In genomic region chr17:24886134-24886931, GRCm38 (mm10) we compare ENCODE assay signal across 8 mouse cellular contexts. TPM values are rescaled to one million over a fixed set of nuclear protein-coding genes. Genes with fewer than 3 reads are reported as not detected.
DNase-seq lines count a peak whose midpoint lies in the region; ATAC-seq and TF ChIP-seq lines count a peak whose summit lies in the region.

TSS of gene Nubp2 (minus strand) at chr17:24886349.
TSS of gene Spsb3 (plus strand) at chr17:24886643.

- no peaks in the 10 kb centered on the region for H3K27me3 ChIP-seq in ES-Bruce4 (ENCODE audit: control insufficient read depth, insufficient read depth, low read length, poor library complexity, severe bottlenecking)
- no peaks in the 10 kb centered on the region for H3K27me3 ChIP-seq in forebrain, embryonic 13.5 days
- H3K27me3 ChIP-seq in liver, postnatal 0 days (ENCODE audit: insufficient read depth, low read length): no peaks in the 10 kb centered on the region
- H3K27me3 ChIP-seq in neural tube, embryonic 14.5 days (ENCODE audit: control insufficient read depth, insufficient read depth, low read length): no peaks in the 10 kb centered on the region

- no peak for TF ChIP-seq CTCF in ES-Bruce4 (IDR thresholded peaks at IDR 0.05; ENCODE audit: low read depth, low read length)
- TF ChIP-seq CTCF in liver, postnatal 0 days (IDR thresholded peaks at IDR 0.05; ENCODE audit: low read depth): peak; percentile 49

- H3K27ac ChIP-seq in ES-Bruce4 (ENCODE audit: insufficient read depth, low read length): no peak within 1 kb of the TSS
- peak within 1 kb of the TSS; percentile 44 for H3K27ac ChIP-seq in forebrain, embryonic 13.5 days
- peak within 1 kb of the TSS; percentile 97 for H3K27ac ChIP-seq in liver, postnatal 0 days (ENCODE audit: low read depth)
- peak within 1 kb of the TSS; percentile 62 for H3K27ac ChIP-seq in neural tube, embryonic 14.5 days (ENCODE audit: low read depth, low read length)

- H3K4me2 ChIP-seq in forebrain, embryonic 13.5 days: peak within 1 kb of the TSS; percentile 91
- peak within 1 kb of the TSS; percentile 95 for H3K4me2 ChIP-seq in liver, postnatal 0 days (ENCODE audit: low read depth, low read length)
- H3K4me2 ChIP-seq in neural tube, embryonic 14.5 days (ENCODE audit: low read depth, low read length): peak within 1 kb of the TSS; percentile 94

- H3K4me1 ChIP-seq in ES-Bruce4 (ENCODE audit: control insufficient read depth, insufficient read depth, low read length): no peaks in the 10 kb centered on the region
- H3K4me1 ChIP-seq in forebrain, embryonic 13.5 days: peaks cover 28% of the 10 kb centered on the region
- H3K4me1 ChIP-seq in liver, postnatal 0 days (ENCODE audit: insufficient read depth): peaks cover 23% of the 10 kb centered on the region
- peaks cover 16% of the 10 kb centered on the region for H3K4me1 ChIP-seq in neural tube, embryonic 14.5 days (ENCODE audit: control insufficient read depth, insufficient read depth, low read length)

- ATAC-seq in cerebellum, adult (ENCODE audit: insufficient number of reproducible peaks, low FRiP score, low TSS enrichment): peak; percentile 87
- peak; percentile 97 for ATAC-seq in forebrain, embryonic 13.5 days
- ATAC-seq in liver, postnatal 0 days: peak; percentile 96
- ATAC-seq in neural tube, embryonic 14.5 days (ENCODE audit: low read depth): peak; percentile 97

- intact Hi-C loops in heart, postnatal 10 days (cut with DNase I): no loop called here

- 0 out of 2 replicates have a peak, but pooled peaks cover 3% of the 10 kb centered on the region for H3K36me3 ChIP-seq in ES-Bruce4 (ENCODE audit: control insufficient read depth, insufficient read depth, low read length, poor library complexity, severe bottlenecking)
- peaks cover 50% of the 10 kb centered on the region for H3K36me3 ChIP-seq in forebrain, embryonic 13.5 days (ENCODE audit: poor library complexity, severe bottlenecking)
- H3K36me3 ChIP-seq in liver, postnatal 0 days (replicated peaks; ENCODE audit: insufficient read depth, low read length): peaks cover 63% of the 10 kb centered on the region
- peaks cover 26% of the 10 kb centered on the region for H3K36me3 ChIP-seq in neural tube, embryonic 14.5 days (ENCODE audit: control insufficient read depth, insufficient read depth, low read length)

- peak; percentile 98 for DNase-seq in heart, postnatal 10 days
- DNase-seq in large intestine, adult 2 months (ENCODE audit: low read depth, low spot score): peak; percentile 100
- DNase-seq in liver, postnatal 0 days: peak; percentile 98
- peak; percentile 99 for DNase-seq in testis, postnatal 10 days (ENCODE audit: low spot score)

- under 1% methylated on average over 69 of the region's 69 CpGs for WGBS in forebrain, embryonic 13.5 days
- WGBS in large intestine, adult 2 months: under 1% methylated on average over 69 of the region's 69 CpGs
- WGBS in liver, postnatal 0 days (ENCODE audit: insufficient replicate concordance): under 1% methylated on average over 69 of the region's 69 CpGs
- WGBS in neural tube, embryonic 14.5 days: under 1% methylated on average over 69 of the region's 69 CpGs

- TF ChIP-seq EP300 in ES-Bruce4 (IDR thresholded peaks at IDR 0.05; ENCODE audit: insufficient read depth, low read depth, low read length): no peak
- peak; percentile 85 for TF ChIP-seq EP300 in liver, postnatal 0 days (IDR thresholded peaks at IDR 0.05; ENCODE audit: low read depth)

- peak within 1 kb of the TSS; percentile 85 for H3K9ac ChIP-seq in ES-Bruce4 (ENCODE audit: low read depth, poor library complexity, severe bottlenecking)
- H3K9ac ChIP-seq in forebrain, embryonic 13.5 days: peak within 1 kb of the TSS; percentile 86
- peak within 1 kb of the TSS; percentile 98 for H3K9ac ChIP-seq in liver, postnatal 0 days (replicated peaks)
- peak within 1 kb of the TSS; percentile 82 for H3K9ac ChIP-seq in neural tube, embryonic 14.5 days (replicated peaks; ENCODE audit: low read depth, low read length)

- peak; percentile 65 for TF ChIP-seq POLR2A in ES-Bruce4 (IDR thresholded peaks at IDR 0.05; ENCODE audit: insufficient read depth, low read length)

- H3K9me3 ChIP-seq in ES-Bruce4 (replicated peaks; ENCODE audit: control insufficient read depth, insufficient read depth, low read length, poor library complexity, severe bottlenecking): no peaks in the 10 kb centered on the region
- H3K9me3 ChIP-seq in forebrain, embryonic 13.5 days (replicated peaks): no peaks in the 10 kb centered on the region
- no peaks in the 10 kb centered on the region for H3K9me3 ChIP-seq in liver, postnatal 0 days (ENCODE audit: low read length)
- no peaks in the 10 kb centered on the region for H3K9me3 ChIP-seq in neural tube, embryonic 14.5 days (ENCODE audit: control insufficient read depth, low read length)

- peak within 1 kb of the TSS; percentile 99 for H3K4me3 ChIP-seq in ES-Bruce4 (ENCODE audit: low read depth, low read length)
- H3K4me3 ChIP-seq in forebrain, embryonic 13.5 days: peak within 1 kb of the TSS; percentile 92
- H3K4me3 ChIP-seq in liver, postnatal 0 days (ENCODE audit: low read depth, low read length): peak within 1 kb of the TSS; percentile 98
- peak within 1 kb of the TSS; percentile 89 for H3K4me3 ChIP-seq in neural tube, embryonic 14.5 days (ENCODE audit: low read depth, low read length)

RNA-seq across cellular contexts. Expression of gene Nubp2, which starts in this region (rescaled TPM):
- 29.8 and 39.0 TPM in 2 replicates for polyA plus RNA-seq in ES-Bruce4 (2011; ENCODE audit: insufficient read depth, insufficient read length, low read depth, missing spikeins)
- 68.5 and 76.9 TPM in 2 replicates for polyA plus RNA-seq in forebrain, embryonic 13.5 days (2015; fragmentation: Nextera tagmentation; extraction: Ambion mirVana)
- total RNA-seq in heart, postnatal 10 days (2021): 10 to 100 TPM; 27.0 to 27.8 TPM
- polyA plus RNA-seq in large intestine, adult 2 months (2012; rRNA removed): 37.3 and 41.3 TPM in 2 replicates
- 41.5 and 46.4 TPM in 2 replicates for polyA plus RNA-seq in liver, postnatal 0 days (2015; fragmentation: Nextera tagmentation; extraction: Ambion mirVana)
- 69.2 and 75.7 TPM in 2 replicates for polyA plus RNA-seq in neural tube, embryonic 14.5 days (2014; fragmentation: Nextera tagmentation; extraction: Ambion mirVana)

RNA-seq across cellular contexts. Expression of gene Spsb3, which starts in this region (rescaled TPM):
- polyA plus RNA-seq in ES-Bruce4 (2011; ENCODE audit: insufficient read depth, insufficient read length, low read depth, missing spikeins): 10.5 and 13.8 TPM in 2 replicates
- polyA plus RNA-seq in forebrain, embryonic 13.5 days (2015; fragmentation: Nextera tagmentation; extraction: Ambion mirVana): 64.3 and 67.4 TPM in 2 replicates
- total RNA-seq in heart, postnatal 10 days (2021): 10 to 100 TPM; 41.3 to 45.8 TPM
- 57.4 and 70.5 TPM in 2 replicates for polyA plus RNA-seq in large intestine, adult 2 months (2012; rRNA removed)
- 43.5 and 45.5 TPM in 2 replicates for polyA plus RNA-seq in liver, postnatal 0 days (2015; fragmentation: Nextera tagmentation; extraction: Ambion mirVana)
- polyA plus RNA-seq in neural tube, embryonic 14.5 days (2014; fragmentation: Nextera tagmentation; extraction: Ambion mirVana): 74.5 and 83.8 TPM in 2 replicates
